Mouse (Mus musculus) left cerebral cortex, postnatal 25 days (tissue): ENCODE measurements around the gene Kcnk3. TPM values are rescaled to one million over a fixed set of nuclear protein-coding genes. Genes with fewer than 3 reads are reported as not detected.

Experiments
- DNase-seq, 2 experiments: peaks; one replicate each; pipeline ENCODE4 v3.0.0; 2022; ENCODE audit warnings: low spot score in 2 of 2, mixed read lengths in 1 of 2
- intact Hi-C: fragments of 180-260 bp; cut with DNase I; formaldehyde crosslinking; loops from one replicate; pipeline ENCODE4 v1.15.1; 2025
- microRNA-seq, 2 experiments: library from miRNA; unstranded; fragments of <30 nt; microRNA quantifications; one replicate each; pipeline ENCODE4 v1.2.0; 2022
- total RNA-seq, 2 experiments: library from RNA; stranded (reverse); gene quantifications; 2 replicates each; pipeline ENCODE4 v1.2.3; 2021

The Kcnk3 gene
- total RNA-seq, 2 experiments from 2014 or later, result 21.3 to 21.6 TPM

GRCm38 (mm10) chr5:30660813-30661212, 72.8 kb downstream of the Kcnk3 start:
- DNase-seq, result no peak
- intact Hi-C loops, result no loop called here

- DNase-seq, result no peak
- intact Hi-C loops, result no loop called here
Observed at GRCm38 (mm10) chr5:30665360-30665759, 77.4 kb downstream of the Kcnk3 start.

GRCm38 (mm10) chr5:30665968-30666367, 78.0 kb downstream of the Kcnk3 start:
- intact Hi-C loops, result no loop called here
- peak; percentile 50 to 84 for DNase-seq

- DNase-seq, result peak; percentile 92 to 98
- intact Hi-C loops, result no loop called here
Observed at GRCm38 (mm10) chr5:30666391-30667195, 78.6 kb downstream of the Kcnk3 start, which contains the start of gene Cenpa. Gene Cenpa (plus strand): TSS chr5:30666777.

GRCm38 (mm10) chr5:30667215-30667614, 79.2 kb downstream of the Kcnk3 start:
- no peak for DNase-seq
- intact Hi-C loops, result no loop called here

- intact Hi-C loops, result no loop called here
- no peak for DNase-seq
Observed at GRCm38 (mm10) chr5:30667686-30668085, 79.7 kb downstream of the Kcnk3 start.

GRCm38 (mm10) chr5:30668637-30669495, 80.9 kb downstream of the Kcnk3 start:
- intact Hi-C loops, result no loop called here
- DNase-seq, result no peak

GRCm38 (mm10) chr5:30669496-30669830, 81.5 kb downstream of the Kcnk3 start:
- intact Hi-C loops, result no loop called here
- DNase-seq, result no peak

GRCm38 (mm10) chr5:30670091-30670490, 82.1 kb downstream of the Kcnk3 start:
- intact Hi-C loops, result no loop called here
- DNase-seq, result no peak

- DNase-seq, result no peak
- intact Hi-C loops, result no loop called here
Observed at GRCm38 (mm10) chr5:30674001-30674400, 86.0 kb downstream of the Kcnk3 start.

Small RNA genes lying within 50 kb of the gene (microRNA-seq; reads per million reads assigned to microRNA genes)
- 0.50 to 1.0 reads per million in 2 experiments for gene Mir5625

Other genes with a start within 250 kb of the Kcnk3 start
- 10 to 100 TPM; 17.3 to 24.0 TPM for gene Otof, start 126.2 kb upstream of the Kcnk3 start, total RNA-seq
- not detected for gene 1700001C02Rik, start 122.1 kb upstream of the Kcnk3 start, total RNA-seq
- not detected for gene Cib4, start 42.3 kb upstream of the Kcnk3 start, total RNA-seq
- gene Slc35f6, start 59.8 kb downstream of the Kcnk3 start, total RNA-seq, result 10 to 100 TPM; 40.5 to 40.9 TPM
- 1 to 10 TPM; 6.7 to 8.0 TPM for gene Cenpa, start 78.6 kb downstream of the Kcnk3 start, total RNA-seq
- 10 to 100 TPM; 27.7 to 31.5 TPM for gene Dpysl5, start 123.4 kb downstream of the Kcnk3 start, total RNA-seq
- 100 to 1,000 TPM; 210 to 224 TPM for gene Mapre3, start 226.5 kb downstream of the Kcnk3 start, total RNA-seq